Mouse (Mus musculus): Measurements from ENCODE around the gene Trim69.

Gene Trim69

DNA sequence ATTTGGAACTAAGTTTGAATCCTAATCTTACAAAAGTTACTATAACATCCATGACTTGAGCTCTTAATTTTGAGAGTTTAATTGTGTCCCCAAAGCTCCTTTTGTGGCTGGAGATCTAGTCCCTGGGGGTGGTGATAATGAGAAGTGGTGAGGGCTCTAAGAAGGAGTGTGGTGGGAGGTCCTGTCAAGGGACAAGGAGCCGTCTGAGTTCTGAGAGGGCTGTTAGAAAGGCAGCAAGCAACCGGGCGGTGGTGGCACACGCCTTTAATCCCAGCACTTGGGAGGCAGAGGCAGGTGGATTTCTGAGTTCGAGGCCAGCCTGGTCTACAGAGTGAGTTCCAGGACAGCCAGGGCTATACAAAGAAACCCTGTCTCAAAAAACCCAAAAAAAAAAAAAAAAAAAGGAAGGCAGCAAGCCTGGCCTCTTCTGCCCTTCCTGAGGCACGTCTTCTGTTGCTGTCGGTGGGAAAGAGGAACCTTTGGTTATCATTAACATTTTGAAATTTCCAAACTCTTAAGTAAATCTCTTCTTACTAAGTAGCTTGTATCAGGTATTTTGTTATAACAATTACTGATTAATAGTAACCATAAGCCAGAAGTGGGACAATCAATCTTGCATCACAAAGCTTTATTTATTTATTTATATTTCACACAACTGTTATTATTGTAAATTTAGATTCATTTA is 6.7 kb upstream of the Trim69 start:
- DNase-seq (ENCODE audit: low spot score in 2 of 2) = no peak

DNA sequence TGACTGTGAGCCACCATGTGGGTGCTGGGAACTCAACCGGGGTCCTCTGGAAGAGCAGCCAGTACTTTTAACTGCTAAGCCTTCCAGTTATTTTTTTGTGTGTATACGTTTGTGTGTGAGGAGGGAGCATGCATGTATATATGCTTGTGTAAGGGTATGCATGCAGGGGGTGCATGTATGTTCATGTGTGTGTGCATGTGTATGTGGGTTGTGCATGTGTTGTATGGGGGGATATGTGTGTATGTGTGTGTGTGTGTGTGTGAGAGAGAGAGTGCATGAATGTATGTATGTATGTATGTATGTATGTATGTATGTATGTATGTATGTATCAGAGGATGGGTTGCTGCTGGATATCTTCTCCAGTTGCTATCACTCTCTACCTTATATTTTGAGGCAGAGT is 6.0 kb upstream of the Trim69 start:
- DNase-seq (ENCODE audit: low spot score in 2 of 2) = no peak

DNA sequence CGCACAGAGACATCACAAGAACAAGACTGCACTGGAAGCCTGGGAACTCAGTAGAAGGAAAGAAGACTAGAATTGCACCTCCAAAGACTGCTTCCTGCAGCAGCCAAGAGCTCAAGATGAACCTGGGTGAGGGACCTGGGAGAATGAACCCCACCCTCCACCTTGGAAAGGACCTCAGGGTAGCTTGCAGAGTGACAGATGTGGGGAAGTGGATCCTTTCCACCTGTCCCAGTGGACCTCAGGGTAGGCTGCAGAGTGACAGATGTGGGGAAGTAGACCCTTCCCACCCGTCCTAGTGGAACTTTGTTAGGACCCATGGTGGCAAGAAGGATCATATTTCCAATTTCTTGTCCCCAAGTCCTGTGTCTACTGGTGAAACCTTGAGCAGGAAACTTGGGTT is 5.2 kb upstream of the Trim69 start:
- no peak for DNase-seq (ENCODE audit: low spot score in 2 of 2)

DNA sequence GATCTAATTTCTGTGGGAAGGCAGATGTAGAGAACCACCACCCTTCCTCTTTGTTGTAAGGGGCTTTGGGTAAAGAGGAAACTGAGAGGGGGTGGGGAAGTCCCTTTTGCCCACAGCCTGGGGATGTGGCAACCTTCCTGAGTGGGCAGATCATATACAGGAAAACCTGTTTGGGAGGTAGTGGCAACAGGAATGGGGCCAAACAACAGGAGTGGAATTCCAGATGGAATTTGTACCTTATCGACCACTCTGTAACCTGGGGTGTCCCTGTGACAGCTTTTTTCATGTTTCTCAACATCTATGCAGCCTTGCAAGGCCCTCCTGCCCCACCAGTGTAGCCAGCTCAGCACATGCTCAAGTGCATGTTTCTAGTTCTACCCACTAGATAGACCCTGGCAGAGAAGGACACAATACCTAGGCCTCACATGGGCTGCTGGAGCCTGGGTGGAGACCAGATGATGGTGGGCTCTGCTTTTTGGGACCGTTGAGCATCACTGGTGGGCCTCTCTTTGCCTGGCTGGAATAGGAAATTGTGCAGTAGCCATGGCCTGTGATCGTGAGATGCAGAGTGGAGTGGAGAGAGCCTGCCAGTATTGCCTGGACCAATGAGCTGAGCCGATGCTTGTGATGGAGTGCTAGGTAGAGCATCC is 4.3 kb upstream of the Trim69 start:
- DNase-seq (ENCODE audit: low spot score in 2 of 2) = no peak

DNA sequence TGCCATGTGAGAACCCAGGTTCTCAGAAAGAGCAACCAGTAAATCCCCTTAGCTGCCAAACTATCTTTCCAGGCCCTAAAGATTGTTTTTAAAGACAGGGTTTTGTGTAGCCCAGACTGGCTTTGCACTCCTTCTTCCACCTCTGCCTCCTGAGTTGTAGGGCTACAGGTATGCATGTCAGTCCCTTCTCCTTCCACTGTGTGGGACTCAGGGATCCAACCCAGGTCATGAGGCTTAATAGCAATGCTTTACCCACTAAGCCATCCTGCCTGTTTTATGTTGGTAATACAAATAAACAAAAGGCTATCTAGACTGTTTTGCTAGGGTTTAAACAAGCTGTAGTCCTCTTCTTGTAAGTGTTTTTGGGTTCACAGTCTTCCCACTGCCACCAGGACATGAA is 2.9 kb upstream of the Trim69 start:
- DNase-seq (ENCODE audit: low spot score in 2 of 2) = no peak

DNA sequence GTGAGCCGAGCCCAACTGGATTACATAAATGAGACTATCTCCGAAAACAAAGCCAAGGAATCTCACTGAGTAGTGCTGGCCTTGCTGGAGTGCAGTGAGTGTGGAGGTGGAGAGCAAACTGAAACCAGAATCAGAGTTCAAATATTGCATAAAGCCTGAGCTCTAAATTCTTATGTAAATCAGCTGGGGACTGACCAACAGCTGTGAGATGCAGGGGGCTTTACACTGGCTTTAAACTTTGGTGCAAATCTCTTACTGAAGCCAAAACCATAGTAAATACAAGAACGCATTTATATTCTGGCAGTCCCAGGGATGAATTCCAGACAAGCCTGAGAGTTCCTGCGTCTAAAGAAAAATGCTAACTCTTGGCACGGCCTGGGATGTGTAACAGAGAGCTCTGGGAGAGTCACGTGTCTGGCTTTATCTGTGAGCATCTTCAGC is 2.1 kb upstream of the Trim69 start:
- no peak for DNase-seq (ENCODE audit: low spot score in 2 of 2)

DNA sequence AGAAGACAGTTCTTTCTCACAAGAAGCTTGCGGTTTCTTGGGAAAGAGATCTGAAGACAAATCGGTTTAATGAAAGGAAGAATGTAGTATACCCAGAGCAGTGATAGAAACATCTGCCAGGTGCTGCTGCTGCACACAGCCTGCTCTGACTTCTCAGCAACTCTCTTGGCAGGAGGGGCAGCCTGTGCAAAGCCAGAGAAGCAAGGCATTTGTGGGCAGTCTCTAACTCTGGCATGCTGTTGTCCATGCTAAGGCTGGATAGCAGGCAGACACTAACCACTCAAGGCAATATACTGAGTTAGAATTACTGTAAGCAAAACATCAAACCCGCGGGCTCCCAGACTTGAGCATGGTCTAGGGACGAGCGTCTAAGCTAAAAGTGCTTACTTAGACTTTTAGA is 833 bp upstream of the Trim69 start:
- DNase-seq (ENCODE audit: low spot score in 2 of 2) = no peak

DNA sequence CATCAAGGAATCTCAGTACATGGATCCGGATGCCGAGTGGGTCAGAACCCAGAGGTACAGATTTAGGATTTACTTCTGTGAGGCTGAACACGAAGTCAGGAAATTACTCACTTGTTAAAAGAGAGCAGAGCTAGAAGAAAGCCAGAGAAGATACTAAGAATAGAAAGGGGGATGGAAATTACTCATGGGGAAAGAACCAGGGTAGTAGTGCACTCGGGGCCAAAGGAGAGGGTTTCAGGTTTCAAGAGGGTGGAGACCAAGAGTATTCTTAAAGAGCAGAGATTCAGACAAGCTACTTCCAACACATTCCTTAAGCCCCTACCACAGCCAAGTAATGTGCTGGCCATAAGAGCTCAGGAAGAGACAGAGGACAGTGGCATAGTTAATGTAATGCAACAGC is 1.0 kb downstream of the Trim69 start:
- no peak for DNase-seq (ENCODE audit: low spot score in 2 of 2)

DNA sequence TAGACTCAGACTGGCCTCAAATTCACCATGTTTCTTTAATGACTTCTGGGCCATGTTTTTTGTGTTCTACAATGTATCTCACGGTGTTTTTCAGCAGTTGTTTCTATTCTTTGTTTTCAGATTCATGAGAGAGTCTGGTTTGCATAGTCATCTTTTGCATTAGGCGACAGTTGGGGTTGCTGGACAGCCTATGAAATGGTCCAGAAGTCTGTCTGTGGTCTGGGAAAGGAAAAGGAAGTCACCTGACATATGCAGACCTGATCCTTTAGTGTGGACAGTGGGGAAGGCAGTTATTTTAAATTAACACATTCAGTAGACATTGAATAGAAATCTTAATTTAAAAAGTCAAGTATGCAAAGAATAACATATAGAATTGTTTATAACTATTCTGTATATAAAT is 2.0 kb downstream of the Trim69 start:
- no peak for DNase-seq (ENCODE audit: low spot score in 2 of 2)

DNA sequence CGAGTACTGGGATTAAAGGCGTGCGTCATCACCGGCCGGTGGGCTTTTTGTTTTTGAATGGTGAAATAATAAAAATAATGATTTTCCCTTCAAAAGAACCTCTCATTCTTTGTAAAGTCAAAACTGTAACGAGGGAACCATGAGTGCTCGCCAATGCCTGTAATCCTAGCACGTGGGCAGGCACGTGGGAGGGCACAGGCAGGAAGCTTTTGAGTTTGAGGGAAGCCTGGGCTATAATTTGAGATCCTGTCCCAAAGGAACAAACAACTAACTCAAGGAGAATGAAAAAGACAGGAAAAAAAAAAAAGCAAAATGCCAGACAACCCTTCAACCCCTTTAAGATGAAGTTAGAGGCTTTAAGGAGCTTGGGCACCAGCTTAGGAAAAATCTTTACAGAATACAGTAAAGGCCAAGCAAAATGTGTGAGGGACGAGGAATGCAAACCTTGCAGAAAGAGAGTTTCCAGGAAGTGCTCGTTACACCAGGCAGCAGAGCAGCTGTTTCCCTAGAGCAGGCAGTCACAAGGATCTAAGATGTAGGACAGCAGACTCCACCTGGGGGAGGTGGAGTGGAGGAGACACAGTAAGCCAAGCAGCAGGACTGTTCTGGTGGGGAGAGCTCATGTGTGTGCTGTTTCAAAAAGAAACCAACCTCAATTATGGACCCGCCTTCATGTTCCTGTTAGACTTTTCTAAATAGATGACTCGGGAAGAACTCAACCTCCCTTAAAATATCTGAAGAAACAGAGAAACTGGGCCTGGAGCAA is 3.1 kb downstream of the Trim69 start:
- DNase-seq (ENCODE audit: low spot score in 2 of 2) = peak; percentile 16 to 54

DNA sequence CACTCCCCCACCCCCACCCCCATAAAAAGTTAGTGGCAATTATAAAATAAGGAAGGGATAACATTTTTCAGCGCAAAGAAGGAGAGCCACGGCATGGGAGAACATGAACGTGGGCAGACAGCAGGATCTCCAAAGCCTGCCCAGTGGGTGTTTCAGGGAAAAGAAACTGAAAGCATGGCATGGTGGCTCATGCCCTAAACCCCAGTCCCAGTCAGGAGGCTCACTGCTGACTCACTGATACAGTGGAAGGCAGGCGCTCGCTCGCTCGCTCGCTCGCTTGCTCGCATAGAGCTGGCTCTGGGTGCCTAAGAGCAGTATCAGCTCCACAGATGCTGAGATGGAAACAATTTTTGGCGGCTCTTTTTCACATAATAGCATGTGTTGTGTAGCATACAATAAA is 3.8 kb downstream of the Trim69 start:
- no peak for DNase-seq (ENCODE audit: low spot score in 2 of 2)

DNA sequence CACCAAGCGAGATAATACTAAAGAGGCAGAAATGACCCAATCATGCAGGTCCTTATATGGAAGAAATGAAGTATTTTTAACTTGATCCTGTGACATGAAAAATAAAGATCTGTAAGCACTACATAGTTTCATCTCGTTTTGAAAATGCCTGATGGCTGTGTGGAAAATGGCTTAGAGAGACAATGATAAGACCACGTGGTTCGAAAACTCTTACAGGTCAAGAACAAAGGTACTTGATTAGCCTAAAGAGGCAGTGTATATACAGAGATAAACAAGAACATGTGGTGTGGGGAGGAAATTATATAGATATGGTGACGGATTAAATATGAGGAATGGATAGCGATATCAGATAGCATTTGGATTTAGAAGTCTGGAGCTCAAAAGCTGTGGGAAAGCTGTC is 10.8 kb downstream of the Trim69 start:
- DNase-seq (ENCODE audit: low spot score in 2 of 2) = no peak

DNA sequence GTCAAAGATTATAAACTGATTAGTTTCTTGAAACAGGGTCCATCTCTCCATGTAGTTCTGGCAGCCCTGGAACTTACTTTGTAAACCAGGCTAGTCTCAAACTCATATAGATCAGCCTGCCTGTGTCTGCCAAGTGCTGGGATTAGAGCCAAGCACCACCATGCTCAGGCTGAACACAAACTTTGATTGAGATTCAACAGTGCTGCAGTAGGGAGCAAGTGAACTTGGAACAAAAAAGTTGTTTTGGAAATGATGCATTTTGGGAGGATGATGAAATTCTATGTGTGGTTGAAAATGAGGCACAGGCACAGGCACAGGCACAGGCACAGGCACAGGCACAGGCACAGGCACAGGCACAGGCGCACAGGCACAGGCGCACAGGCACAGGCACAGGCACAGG is 11.7 kb downstream of the Trim69 start:
- no peak for DNase-seq (ENCODE audit: low spot score in 2 of 2)

DNA sequence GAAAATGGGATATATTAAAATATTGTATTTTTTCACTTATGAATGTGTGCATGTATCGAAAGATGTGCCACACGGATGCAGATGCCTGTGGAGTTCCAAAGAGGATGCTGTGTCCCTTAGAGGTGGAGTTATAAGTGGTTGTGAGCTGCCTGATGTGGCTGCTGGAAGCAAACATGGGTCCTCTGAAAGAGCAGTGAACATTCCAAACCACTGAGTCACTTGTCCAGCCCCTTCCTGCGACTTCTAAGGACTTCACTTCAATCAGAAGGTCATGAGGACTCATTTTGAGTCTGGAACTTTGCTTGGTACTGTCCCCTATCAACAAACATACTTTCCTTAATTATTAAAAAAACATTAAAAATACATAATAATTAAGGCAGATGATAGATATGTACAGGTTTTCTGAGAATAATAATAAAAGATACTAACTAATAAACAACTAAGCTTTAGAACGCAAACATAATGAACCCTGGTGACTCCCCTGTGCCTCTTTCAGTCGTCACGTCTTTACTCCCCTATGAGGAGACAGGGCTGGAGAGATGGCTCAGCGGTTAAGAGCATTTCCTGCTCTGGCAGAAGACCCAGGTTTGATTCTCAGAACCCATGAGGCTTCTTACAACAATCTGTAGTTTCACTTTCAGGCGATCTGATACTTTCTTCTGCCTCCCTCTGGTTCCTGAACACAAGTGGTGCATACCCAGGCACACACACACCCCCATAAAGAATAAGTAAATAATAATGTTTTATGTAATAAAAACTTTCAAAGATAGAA is 19.7 kb downstream of the Trim69 start:
- DNase-seq (ENCODE audit: low spot score in 2 of 2) = no peak

DNA sequence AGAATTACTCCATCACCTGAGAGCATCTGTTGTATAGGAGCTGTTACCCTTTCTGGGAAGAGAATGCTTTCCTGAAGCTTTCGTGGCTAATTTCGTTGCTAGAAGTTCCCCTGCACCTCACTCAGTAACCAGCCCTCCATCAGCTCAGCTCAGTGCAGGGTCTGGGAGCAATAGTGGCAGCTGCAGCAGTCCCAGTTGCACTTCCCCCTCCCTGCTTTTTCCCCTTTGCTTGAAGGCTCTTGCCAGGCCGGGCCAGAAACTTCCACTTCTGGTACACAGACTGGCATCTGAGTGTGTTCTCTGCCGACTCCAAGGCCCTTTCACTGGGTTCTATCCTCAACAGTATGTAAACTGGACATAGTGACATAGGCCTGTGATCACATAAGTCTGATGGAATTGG is 24.6 kb downstream of the Trim69 start:
- no peak for DNase-seq (ENCODE audit: low spot score in 2 of 2)

DNA sequence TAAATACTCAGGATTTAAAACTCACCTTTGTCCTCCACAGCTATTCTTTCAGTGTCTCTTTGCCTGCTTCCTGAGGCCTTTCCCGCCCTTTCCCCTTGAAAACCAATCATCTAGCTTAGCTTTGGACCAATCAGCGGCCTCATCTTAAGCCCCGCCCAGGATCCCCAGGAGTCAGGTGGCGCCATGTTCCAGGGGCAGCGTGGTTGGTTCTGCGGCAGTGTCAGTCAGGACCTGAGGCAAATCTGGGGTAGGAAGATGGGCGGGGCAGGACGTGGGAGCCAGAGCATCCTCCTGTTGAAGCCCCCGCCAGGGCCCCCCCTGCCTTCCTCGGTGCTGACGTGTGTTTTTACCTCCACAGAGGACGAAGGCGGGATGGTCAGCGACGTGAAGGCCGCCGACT is 25.6 kb downstream of the Trim69 start, which contains the start of the genes Patl2 and Terb2:
Gene Patl2, minus strand, starts transcription at position 84 of the 400 bp plus-strand sequence.
Gene Terb2, plus strand, starts transcription at position 167 of the 400 bp plus-strand sequence.
- no peak for DNase-seq (ENCODE audit: low spot score in 2 of 2)

DNA sequence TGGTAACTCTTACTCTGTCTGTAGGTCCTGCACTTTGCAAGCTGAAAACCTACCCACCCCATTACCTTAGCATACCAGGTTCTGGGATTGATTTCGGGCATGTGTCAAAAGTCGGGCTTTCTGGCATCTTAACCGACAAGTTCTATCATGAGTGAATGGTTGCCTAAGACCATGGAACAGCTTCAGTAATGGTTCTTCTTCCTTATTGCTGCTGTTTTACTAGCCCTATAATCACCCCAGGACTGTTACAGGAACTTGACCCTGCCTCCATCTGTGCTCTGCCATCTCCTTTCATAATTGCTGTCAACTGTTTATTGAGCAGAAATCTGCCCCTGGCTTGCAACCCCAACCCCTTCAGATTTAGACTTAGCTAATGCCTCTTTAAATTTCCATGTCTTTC is 26.3 kb downstream of the Trim69 start:
- DNase-seq (ENCODE audit: low spot score in 2 of 2) = no peak

DNA sequence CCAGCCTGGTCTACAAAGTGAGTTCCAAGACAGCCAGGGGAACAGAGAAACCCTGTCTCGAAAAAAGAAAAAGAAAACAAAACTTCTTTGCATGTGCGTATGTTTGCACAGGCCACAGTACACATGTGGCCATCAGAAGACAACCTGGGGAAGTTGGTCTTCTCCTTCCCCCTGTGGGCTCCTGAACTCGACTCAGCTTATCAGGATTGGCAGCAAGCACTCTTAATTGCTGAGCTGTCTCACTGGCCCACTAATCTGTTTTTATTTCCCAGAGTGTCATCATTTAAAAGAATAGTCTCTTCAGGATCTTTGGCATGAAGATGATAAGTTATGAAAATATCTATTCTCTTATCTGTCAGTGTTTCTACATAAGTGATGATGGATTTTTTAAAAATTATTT is 31.3 kb downstream of the Trim69 start:
- no peak for DNase-seq (ENCODE audit: low spot score in 2 of 2)

DNA sequence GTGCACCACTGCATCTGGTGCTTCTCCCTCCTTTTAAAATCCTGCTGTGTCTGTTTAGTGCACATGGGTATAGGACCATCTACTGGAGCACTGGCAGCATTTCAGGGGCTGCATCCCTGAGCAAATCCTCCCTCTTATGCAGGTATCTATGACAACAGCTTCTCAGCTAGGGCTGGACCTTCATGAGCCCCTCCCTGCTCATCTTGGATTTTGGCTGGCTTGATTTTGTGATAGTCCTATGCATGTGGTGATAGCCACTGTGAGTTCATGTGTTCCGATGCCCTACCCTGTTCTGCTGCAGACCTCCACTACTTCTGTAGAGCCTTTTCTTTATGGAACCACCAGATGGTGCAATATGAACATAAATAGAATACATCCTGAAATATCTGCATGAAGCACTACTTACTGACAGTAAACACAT is 34.0 kb downstream of the Trim69 start:
- peak in 1 of 2 experiments; percentile 0 for DNase-seq (ENCODE audit: low spot score in 2 of 2)

DNA sequence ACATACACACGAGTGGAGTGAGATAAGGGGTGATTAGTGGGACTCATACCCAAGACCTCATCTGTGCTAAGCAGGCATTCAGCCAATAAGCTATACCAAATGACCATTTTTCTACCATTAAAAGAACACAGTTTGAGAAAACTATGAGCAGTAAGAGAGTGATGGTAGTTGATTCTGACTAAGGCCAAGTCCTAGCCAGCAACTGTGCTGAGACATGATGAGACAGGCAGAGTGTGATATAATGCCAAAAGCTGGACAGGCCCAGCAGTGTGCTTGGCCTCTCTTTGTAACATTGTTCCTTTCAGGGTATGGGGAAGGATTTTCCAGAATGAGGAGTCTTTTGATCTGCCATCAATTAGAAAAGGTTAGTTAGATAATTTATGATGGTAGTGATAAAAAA is 41.0 kb downstream of the Trim69 start:
- DNase-seq (ENCODE audit: low spot score in 2 of 2) = no peak

DNA sequence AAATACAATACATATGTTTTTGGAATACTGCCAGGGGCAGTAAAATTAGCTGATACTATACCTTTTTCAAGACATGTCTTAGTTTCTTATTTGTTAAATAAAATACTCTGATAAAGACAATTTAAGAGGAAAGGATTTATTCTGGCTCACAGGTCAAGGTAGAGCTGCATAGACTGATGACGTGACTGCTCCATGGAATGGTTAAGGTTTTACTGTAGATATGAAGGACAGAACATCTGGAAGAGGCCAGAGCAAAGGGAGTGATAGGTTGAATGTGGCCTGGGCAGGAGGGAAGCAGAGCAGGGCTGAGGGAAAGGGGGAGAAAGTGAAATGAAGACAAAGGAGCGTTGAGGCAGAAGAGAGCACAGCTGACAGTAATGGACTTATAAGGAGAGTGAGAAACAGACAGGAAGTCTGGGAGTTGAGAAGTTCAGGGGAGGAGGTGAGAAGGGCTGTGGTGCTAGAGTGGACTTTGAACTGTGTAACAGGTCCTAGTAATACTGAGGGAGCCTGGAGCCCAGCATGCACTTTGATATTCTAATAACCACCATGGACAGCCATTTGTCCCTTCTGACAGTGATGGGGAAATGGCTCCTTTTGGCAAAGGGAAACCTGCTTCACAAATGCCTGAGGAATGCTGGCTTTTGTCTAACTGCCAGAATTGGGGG is 46.1 kb downstream of the Trim69 start:
- no peak for DNase-seq (ENCODE audit: low spot score in 2 of 2)

Measured in right cerebral cortex, postnatal 36 days (tissue).